Mouse (Mus musculus) adrenal gland, adult 18-20 months (tissue): ENCODE data around the gene 1810024B03Rik. TPM values are rescaled to one million over a fixed set of nuclear protein-coding genes. Genes with fewer than 3 reads are reported as not detected.
"Not testable (repeated sequence)": the region's sequence is repeated elsewhere in the genome, so short reads cannot be mapped to it uniquely, and the experiment has no call there.

ENCODE experiments used
- DNase-seq, 2 experiments: peaks; one replicate each; pipeline ENCODE4 v3.0.0; 2021 to 2022; ENCODE audit warnings: low spot score in 2 of 2
- long read RNA-seq, 2 experiments: library from polyadenylated mRNA; stranded (forward); transcript quantifications; one replicate each; pipeline ENCODE4 v2.0.0; 2021
- total RNA-seq, 2 experiments: library from RNA; stranded (reverse); gene quantifications; 1 replicate in 1 of 2; 2 replicates in 1 of 2; pipeline ENCODE4 v1.2.3; 2021

1810024B03Rik gene
- 1 to 10 TPM in 1 of 2 experiments, under 1 TPM in 1; 0.96 to 1.5 TPM for total RNA-seq
- long read RNA-seq, experiment 1, result 0 reads
- long read RNA-seq, experiment 2, partial matches to known transcripts, result 0 of 1 reads
- long read RNA-seq, experiment 2, other reads (novel, unspliced or antisense), result 0 of 1 reads

- peak; percentile 79 to 87 for DNase-seq
Observed at GRCm38 (mm10) chr2:127207547-127208451, at the start of gene 1810024B03Rik, which contains the start of gene Snrnp200. Gene 1810024B03Rik, minus strand, starts transcription at chr2:127208280. Gene Snrnp200, plus strand, starts transcription at chr2:127208386.

- no peak for DNase-seq
Observed at GRCm38 (mm10) chr2:127255294-127255693, 47.2 kb upstream of the 1810024B03Rik start.

- no peak for DNase-seq
Observed at GRCm38 (mm10) chr2:127254604-127255134, 46.6 kb upstream of the 1810024B03Rik start.

GRCm38 (mm10) chr2:127252787-127253186 lies 44.7 kb upstream of the 1810024B03Rik start:
- no peak for DNase-seq

- DNase-seq, result peak in 1 of 2 experiments; percentile 26
Observed at GRCm38 (mm10) chr2:127251880-127252527, 43.9 kb upstream of the 1810024B03Rik start.

- no peak for DNase-seq
Observed at GRCm38 (mm10) chr2:127251457-127251856, 43.4 kb upstream of the 1810024B03Rik start.

- DNase-seq, result no peak
Observed at GRCm38 (mm10) chr2:127250291-127251008, 42.4 kb upstream of the 1810024B03Rik start.

- DNase-seq, result peak; percentile 40 to 49
Observed at GRCm38 (mm10) chr2:127248334-127249004, 40.4 kb upstream of the 1810024B03Rik start.

GRCm38 (mm10) chr2:127247592-127248333 lies 39.7 kb upstream of the 1810024B03Rik start, which contains the start of the genes Ciao1 and Tmem127:
Gene Ciao1, minus strand, starts transcription at chr2:127247816.
Gene Tmem127, plus strand, starts transcription at chr2:127247908.
- DNase-seq, result peak; percentile 88 to 92

- DNase-seq, result no peak
Observed at GRCm38 (mm10) chr2:127240065-127240464, 32.0 kb upstream of the 1810024B03Rik start.

GRCm38 (mm10) chr2:127237897-127238610 lies 30.0 kb upstream of the 1810024B03Rik start:
- DNase-seq, result no peak

GRCm38 (mm10) chr2:127225261-127225660 lies 17.2 kb upstream of the 1810024B03Rik start:
- no peak for DNase-seq

GRCm38 (mm10) chr2:127217746-127218145 lies 9.7 kb upstream of the 1810024B03Rik start:
- DNase-seq, result no peak

- DNase-seq, result no peak
Observed at GRCm38 (mm10) chr2:127210701-127211100, 2.6 kb upstream of the 1810024B03Rik start.

- DNase-seq, result no peak
Observed at GRCm38 (mm10) chr2:127208452-127208769, 331 bp upstream of the 1810024B03Rik start.

GRCm38 (mm10) chr2:127206916-127207315 lies 1.2 kb downstream of the 1810024B03Rik start:
- DNase-seq, result no peak

- not testable (repeated sequence) for DNase-seq
Observed at GRCm38 (mm10) chr2:127205936-127206335, 2.1 kb downstream of the 1810024B03Rik start.

- DNase-seq, result peak; percentile 54 to 65
Observed at GRCm38 (mm10) chr2:127204932-127205331, 3.1 kb downstream of the 1810024B03Rik start.

GRCm38 (mm10) chr2:127189574-127189973 lies 18.5 kb downstream of the 1810024B03Rik start:
- DNase-seq, result no peak
